Mouse (Mus musculus): ENCODE measurements around the gene Sbf1.
A peak's percentile ranks its signal among the peaks of the same experiment; 100 is the strongest.

Sbf1 gene

DNA sequence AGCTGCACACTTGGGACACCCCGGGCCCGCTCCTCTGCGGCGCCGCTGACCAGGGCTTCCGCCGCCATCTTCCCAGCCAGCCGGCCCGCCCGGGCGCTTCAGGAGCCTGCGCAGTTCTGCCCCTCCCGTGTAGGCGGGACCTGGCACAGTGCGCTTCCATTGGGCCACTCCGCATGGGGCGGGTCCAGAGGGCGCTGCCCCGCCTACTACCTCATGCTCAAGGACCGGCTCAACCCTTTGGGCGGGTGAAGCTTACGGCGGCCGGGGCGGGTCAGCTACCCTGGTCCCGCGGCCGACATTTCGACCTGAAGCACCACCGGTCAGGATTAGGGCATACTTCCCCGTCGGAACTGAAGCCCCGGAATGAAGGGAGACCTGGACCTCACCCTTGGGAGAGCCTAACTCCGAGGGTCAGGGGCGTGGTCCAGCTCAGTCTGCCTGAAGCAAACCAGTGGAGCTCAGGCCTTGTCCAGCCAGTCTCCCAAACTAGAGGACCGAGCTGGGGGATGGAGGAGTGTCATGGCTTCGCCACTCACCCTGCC is at the start of gene Sbf1:
Sbf1 (minus strand) TSS at position 122 of the 542 bp plus-strand sequence.
- peak; percentile 96 for DNase-seq (ENCODE audit: low read depth, low spot score)

DNA sequence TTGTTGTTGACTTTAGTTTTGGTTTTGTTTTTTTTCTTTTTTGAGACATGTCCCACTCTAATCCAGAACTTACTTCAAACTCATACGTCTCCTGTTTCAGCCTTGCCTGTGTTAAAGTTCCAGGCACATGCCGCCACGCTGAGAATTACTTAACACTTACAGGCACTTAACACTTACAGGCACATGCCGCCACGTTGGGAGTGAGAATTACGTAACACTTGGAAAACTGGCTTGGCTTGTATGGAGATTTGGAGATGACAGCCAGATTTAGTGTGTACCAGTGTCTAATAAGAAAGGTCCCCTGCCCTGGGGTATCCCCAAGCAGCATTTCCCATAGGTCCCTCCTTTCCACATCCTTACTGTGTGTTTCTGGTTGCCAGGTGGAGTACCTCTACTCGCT is 47.9 kb upstream of the Sbf1 start:
- DNase-seq (ENCODE audit: low read depth, low spot score) = no peak

GRCm38 (mm10) chr15:89358784-89359183 is 43.7 kb upstream of the Sbf1 start:
- DNase-seq (ENCODE audit: low read depth, low spot score) = no peak

DNA sequence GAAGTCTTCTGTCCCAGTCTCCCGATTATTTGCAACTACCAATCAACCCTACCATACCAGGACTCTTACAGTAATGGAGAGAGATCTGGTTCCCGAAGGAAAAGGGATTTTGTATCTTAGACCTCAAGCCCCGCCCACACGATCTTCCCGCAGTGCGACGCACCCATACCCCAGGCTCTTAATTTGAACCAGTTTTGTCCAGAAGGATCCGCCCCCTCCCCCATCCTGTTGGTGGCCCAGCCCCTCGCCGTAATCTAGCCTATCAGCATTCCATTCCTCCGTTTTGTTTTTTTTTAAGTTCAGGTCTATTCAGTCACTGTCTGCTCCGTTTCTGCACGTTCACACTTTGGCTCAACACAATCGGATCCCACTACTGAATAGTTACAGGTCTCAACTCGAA is 41.3 kb upstream of the Sbf1 start:
- peak; percentile 98 for DNase-seq (ENCODE audit: low read depth, low spot score)

DNA sequence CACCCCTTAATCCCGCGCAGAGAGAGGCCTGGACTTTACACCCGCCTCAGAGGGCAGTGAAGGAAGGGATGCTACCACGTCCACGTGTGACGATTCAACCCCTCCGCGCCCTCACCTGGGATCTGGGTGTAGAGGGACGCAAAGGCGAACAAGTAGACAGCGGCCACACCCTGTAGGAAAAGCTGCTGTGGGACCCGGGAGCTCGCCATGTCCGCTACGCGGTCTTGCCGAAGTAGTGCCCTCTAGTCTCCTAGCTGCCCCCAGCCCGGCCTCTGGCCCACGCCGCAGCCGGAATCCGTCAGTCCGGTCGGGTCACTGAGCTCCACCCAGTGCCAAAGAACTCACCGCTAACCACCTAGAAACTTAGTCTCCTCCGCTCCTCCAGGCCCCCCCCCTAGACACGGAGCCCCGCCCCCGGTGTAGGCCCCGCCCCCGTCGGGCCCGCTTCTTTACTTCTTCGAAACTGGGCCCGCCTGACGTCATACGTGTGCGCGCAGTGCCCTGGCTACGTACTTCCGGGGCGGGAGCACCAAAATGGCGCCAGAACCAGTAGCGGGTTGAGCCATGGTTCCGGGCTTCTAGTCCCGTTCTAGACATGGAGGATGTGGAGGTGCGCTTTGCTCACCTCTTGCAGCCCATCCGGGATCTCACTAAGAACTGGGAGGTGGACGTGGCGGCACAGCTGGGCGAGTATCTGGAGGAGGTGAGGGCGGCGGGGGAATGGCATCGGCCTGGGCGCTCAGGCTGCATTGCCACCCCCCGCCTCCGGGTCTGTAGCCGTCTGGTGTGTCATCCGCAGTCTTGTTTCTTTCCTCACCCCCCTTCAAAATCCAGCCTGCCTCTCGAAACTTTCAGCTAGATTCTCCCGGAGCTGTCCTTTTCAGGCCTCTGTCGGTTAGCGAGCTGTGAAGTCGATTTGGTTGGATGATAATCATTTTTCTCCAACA is 40.4 kb upstream of the Sbf1 start, which contains the start of the genes Lmf2 and Ncaph2:
Lmf2 (minus strand) TSS at position 419 of the 947 bp plus-strand sequence.
Ncaph2 (plus strand) TSS at position 479 of the 947 bp plus-strand sequence.
- peak; percentile 97 for DNase-seq (ENCODE audit: low read depth, low spot score)

DNA sequence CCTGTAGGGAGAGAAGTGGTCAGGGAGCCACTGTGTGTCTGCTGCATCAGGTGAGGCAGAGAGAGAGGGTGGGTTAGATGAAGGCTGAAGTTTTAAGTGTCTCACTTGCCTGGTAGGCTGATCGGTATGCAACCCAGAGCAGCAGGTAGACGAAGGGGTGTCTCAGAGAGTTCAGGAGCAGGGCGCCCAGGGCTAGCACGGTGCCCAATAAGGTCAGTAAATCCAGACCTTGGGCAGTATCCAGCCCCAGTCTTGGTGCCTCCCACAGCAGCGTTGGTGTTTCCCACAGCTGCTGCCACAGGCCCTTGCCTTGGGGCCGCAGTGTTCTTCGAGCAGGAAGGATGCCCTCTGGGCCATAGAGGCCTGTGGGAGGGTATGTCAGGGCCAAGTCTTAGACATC is 39.3 kb upstream of the Sbf1 start:
- DNase-seq (ENCODE audit: low read depth, low spot score) = no peak

DNA sequence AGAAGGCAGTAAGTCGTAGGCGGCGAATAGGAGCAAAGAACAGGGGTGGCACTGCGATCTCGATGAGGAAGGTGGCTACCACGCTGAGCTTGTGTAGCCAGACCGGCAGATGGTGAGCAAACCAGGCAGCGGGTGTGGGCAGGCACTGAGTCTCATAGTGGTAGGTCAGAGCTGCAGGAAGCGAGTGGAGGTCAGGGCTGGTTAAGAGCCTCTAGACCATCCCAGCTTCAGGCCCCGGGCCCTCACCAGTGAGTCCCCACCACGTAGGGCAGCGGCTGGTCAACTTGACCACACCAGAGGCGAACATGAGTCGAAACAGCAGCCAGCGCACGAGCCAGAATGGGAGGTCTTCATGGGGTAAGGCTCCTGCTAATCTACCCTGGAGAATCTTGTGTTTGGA is 38.7 kb upstream of the Sbf1 start:
- no peak for DNase-seq (ENCODE audit: low read depth, low spot score)

DNA sequence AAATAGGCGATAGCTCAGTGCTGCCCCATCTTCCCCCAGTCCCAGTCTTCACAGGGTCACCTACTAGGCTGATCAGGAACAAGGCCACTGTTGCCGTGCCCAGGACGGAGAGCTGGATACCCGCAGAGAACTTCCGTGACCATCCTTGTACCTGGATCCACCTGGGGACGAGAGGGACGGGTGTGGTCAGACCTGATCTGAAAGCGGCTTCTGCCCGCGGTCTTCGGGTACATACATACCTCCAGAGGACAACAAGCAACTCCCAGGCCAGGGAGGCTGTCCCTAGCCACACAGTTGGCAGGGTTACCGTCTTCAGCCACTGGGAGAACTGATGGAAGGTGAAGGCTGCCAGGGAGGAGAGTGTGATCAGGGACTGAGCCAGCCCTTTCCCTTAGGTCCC is 37.7 kb upstream of the Sbf1 start:
- no peak for DNase-seq (ENCODE audit: low read depth, low spot score)

GRCm38 (mm10) chr15:89352054-89352453 is 36.9 kb upstream of the Sbf1 start:
- DNase-seq (ENCODE audit: low read depth, low spot score) = no peak

GRCm38 (mm10) chr15:89351302-89351701 is 36.2 kb upstream of the Sbf1 start:
- DNase-seq (ENCODE audit: low read depth, low spot score) = no peak

DNA sequence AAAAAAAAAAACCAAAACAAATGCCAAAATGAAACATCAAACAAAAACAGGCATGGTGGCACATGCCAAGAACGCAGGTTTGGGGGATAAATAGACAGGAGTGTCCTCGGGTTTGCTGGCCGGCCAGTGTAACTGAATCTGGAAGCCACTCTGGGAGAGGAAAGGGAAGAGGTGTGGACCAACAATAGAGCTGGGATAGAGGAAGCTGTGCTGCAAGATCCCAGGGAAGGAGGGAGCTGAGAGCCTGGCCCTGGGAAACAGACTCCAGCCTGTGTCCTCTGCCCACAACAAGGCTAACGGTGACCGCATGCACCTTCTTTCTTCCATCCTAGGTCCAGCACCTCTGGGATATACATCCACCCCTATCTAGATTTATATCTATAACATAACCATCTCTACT is 35.3 kb upstream of the Sbf1 start:
- DNase-seq (ENCODE audit: low read depth, low spot score) = no peak

DNA sequence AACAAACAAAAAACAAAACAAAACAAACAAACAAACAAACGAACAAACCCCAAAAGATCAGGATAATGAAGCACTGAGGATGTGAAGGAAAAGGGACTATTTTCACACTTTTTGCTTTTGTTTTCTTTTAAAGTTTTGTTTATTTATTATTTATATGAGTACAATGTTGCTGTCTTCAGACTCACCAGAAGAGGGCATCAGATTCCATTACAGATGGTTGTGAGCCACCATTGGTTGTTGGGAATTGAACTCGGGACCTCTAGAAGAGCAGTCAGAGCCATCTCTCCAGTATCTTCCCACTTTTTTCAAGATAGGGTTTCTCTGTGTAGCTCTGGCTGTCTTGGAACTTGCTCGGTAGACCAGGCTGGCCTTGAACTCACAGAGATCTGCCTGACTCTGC is 28.2 kb upstream of the Sbf1 start:
- DNase-seq (ENCODE audit: low read depth, low spot score) = peak; percentile 47

DNA sequence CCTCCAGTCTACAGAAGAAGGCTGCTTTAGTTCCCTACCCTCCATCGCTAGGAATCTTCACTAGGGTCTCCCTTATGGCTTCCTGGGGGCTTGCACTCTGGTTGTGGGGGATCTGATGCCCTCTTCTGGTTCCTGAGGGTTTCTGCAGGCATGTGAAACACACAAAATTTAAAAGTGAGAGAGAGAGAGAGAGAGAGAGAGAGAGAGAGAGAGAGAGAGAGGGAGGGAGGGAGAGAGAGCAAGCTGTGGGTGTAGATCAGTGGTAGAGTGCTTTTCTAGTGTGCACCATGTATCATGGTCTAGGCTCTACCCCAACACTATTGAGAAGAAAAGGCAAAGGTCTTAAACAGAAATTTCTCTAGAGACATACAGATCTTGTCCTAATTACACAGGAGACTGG is 26.6 kb upstream of the Sbf1 start:
- DNase-seq (ENCODE audit: low read depth, low spot score) = peak; percentile 35

DNA sequence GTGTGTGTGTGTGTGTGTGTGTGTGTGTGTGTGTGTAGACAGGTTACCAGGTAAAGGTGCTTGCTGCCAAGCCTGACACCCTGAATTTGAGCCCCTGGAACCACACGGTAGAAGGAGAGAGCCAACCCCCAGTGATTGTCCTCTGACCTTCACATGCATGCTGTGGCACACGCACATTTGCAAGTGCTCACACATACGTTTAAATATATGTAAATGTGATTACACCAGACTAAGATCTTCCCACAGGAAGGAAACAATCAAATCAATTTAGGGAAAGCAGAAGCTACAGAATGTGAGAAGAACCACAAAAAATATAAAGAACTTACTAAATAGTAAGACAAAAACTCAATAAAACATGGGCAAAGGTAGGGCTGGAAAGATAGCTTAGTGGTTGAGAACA is 25.0 kb upstream of the Sbf1 start:
- no peak for DNase-seq (ENCODE audit: low read depth, low spot score)

DNA sequence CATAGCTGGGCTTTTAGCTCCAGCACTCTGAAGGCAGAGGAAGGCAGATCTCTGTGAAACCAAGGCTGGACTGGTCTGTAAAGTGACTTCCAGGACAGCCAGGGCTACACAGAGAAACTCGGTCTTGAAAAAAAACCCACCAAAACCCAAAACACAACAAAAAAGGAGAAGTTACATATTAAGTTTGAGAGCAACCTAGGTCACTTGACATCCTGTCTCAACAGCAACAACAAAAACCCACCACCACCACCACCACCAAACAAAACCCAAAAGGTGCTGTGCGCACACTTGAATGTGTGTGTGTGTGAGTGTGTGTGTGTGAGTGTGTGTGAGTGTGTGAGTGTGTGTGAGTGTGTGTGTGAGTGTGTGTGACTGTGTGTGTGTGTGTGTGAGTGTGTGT is 24.6 kb upstream of the Sbf1 start:
- DNase-seq (ENCODE audit: low read depth, low spot score) = no peak

DNA sequence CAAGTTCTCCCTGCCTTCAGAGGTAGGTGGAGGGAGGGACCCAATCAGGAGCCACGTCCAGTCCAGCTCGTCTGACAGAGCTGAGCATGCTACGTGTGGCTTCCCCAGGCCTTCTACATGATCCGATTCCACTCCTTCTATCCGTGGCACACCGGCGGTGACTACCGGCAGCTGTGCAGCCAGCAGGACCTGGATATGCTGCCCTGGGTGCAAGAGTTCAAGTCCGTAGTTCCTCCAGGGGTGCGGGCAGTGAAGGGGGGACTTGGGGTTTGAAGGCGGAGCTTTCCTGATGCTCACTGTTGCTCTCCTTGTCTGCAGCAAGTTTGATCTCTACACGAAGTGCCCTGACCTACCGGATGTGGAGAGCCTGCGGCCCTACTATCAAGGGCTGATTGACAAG is 21.3 kb upstream of the Sbf1 start:
- DNase-seq (ENCODE audit: low read depth, low spot score) = no peak

DNA sequence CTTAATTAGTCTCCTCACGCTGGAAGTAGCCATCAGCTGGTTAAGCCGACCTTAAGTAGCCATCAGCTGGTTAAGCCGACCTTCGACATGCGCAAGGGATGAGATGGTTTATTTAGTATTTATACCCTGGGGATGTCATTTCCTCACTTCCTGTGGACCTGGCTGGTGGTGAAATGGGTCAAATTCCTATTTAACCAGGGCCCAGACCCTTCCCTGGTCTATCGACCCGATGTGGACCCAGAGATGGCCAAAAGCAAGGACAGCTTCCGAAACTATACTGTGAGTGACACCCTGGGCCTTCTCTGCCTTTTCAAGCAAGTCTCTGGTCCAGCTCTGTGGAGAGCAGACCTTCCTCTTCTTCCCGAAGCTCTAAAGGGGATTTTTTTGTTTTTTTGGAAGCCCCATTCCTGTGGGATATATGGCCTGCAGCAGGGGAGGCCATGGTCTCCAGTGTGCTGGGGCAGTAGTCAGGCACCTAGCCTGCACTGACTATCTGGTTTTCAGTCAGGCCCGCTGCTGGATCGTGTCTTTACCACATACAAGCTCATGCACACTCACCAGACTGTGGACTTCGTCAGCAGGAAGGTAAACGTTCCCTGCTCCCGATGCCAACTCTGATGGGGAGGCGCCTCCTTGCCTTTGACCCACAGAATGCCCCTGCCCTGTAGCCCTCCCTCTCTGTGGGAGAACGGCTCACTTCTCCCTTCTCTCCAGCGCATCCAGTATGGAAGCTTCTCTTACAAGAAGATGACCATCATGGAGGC is 19.8 kb upstream of the Sbf1 start:
- no peak for DNase-seq (ENCODE audit: low read depth, low spot score)

- DNase-seq (ENCODE audit: low read depth, low spot score) = no peak
These were observed 19.2 kb upstream of the Sbf1 start, which contains the start of gene Miox for GRCm38 (mm10) chr15:89334271-89334670. Gene Miox (plus strand): TSS chr15:89334398.

DNA sequence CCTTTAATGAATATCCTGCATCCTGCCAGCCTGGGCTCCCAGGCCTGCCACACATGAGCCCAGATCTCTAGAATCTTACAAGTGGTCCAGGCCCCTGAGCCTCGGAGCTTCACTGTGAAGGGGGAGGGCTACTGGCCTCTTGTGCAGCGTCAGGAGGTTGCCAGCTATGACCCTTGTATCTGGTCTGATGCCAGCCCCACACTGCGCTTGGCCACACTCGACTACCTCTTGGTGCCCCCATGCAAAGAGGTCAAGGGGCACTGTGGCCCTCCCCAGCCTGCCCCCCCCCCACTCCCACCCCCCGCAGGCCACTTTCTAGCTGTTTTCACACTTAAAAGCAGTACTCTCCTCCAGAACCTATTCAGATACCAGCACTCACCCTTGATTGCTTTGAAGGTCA is 11.3 kb upstream of the Sbf1 start:
- no peak for DNase-seq (ENCODE audit: low read depth, low spot score)

GRCm38 (mm10) chr15:89323656-89324055 is 8.5 kb upstream of the Sbf1 start:
- DNase-seq (ENCODE audit: low read depth, low spot score) = no peak

DNA sequence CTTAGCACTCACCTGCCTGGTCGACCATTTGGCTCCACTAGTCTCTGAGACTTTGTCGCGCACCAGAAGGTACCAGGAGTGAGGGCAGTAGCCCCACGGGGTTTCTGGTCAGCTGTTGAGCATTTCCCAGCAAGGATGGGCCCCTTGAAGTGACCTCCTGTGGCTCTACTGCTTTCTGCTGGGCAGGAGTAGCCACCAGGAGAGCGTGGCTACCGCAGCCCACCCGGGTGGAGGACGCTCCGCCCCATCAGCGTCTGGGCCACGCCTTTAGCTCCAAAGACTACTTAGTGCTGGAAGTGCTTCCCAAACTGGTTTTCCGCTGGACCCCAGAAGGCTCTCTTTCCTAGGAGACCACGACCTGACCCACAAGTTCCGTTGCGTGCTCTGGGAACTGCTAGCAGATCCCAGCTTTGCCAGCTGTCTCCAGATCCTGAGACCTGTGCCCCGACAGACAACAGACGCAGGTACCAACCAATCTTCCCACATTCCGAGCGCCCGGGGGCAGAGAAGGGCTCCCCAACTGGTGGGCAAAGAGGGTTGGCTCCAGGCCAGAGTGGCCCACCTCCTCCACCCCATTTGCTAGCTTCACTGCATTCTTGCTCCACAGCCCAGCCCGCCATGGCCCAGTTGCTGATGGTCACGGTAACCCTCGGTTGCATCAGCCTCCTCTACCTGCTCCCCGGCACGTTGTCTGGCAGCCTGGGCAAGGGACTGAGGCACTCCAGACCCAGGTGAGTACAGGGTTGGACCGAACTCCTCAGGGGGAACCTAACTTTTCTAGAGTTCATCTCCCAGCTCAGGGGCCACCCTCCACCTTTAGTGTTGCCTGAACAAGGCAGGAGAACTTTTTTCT is 7.8 kb upstream of the Sbf1 start, which contains the start of gene Adm2:
Adm2 (plus strand) TSS at position 51 of the 853 bp plus-strand sequence.
- peak; percentile 55 for DNase-seq (ENCODE audit: low read depth, low spot score)
